Mouse (Mus musculus) bone marrow macrophage, adult 2 months (primary cell): ENCODE results near the gene Ifi47. TPM values are rescaled to one million over a fixed set of nuclear protein-coding genes. Genes with fewer than 3 reads are reported as not detected.

Experiments used
- H3K27ac ChIP-seq: 2 replicates; pipeline ENCODE4 v1.5.1; 2012; ENCODE audit warnings: low read depth, low read length; ENCODE audit not compliant: insufficient read depth
- H3K4me1 ChIP-seq: 2 replicates; pipeline ENCODE4 v1.6.1; 2012; ENCODE audit warnings: low read length; ENCODE audit not compliant: control insufficient read depth, insufficient read depth
- H3K4me3 ChIP-seq: 2 replicates; pipeline ENCODE4 v1.5.1; 2012; ENCODE audit warnings: mild to moderate bottlenecking, low read length, moderate library complexity; ENCODE audit not compliant: insufficient read depth
- CTCF ChIP-seq: IDR thresholded peaks from 2 replicates; pipeline ENCODE4 v1.5.1; 2012; ENCODE audit warnings: low read depth, mild to moderate bottlenecking, low read length, moderate library complexity
- POLR2A ChIP-seq: IDR thresholded peaks from 2 replicates; pipeline ENCODE4 v1.6.1; 2012; ENCODE audit warnings: mild to moderate bottlenecking, low read depth, low read length, borderline replicate concordance
- polyA plus RNA-seq: library from polyadenylated mRNA; stranded (reverse); fragments of >200 nt; gene quantifications from 2 replicates; pipeline ENCODE4 v1.2.4, GENCODE M21; 2012; ENCODE audit not compliant: missing spikeins, insufficient read depth, insufficient read length

The Ifi47 gene
- polyA plus RNA-seq, 1 experiment: 51.9 TPM

DNA sequence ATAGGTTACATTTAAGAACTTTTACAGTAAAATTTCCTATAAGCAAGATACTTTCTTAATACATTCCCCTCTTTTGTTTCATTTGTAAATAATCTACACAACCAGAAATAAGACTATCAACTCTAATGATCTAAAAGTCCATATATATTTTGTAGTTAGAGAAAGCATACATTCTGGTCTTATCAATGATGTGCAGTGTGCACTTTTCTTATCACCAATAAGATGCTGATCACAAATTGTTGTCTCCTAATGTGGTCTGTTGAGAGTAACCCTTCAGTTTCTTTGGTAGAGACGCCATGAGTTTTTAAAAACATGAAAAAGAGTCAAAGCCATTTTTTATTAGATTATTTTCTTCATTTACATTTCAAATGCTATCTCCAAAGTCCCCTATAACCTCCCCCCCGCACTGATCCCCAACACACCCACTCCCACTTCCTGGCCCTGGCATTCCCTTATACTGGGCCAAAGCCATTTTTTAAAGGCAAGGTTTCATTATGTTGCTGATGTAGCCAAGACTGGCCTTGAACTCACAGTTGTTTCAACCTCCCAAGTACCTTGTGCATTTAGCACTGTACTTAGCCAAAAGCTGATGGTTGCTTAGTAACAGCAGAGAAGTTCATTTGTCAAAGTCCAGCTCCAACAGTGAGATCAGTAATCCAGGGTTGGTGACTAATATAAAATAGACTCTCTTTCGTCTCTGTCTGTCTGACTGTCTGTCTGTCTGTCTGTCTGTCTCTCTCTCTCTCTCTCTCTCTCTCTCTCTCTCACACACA, 13.5 kb downstream of the Ifi47 start:
- Histone ChIP-seq H3K27ac (no peak overlapping the region), H3K4me3 (no peak overlapping the region), H3K4me1 (peaks cover 23% of the 10 kb centered on the region)
- no peak for TF ChIP-seq CTCF
- no peak for TF ChIP-seq POLR2A

DNA sequence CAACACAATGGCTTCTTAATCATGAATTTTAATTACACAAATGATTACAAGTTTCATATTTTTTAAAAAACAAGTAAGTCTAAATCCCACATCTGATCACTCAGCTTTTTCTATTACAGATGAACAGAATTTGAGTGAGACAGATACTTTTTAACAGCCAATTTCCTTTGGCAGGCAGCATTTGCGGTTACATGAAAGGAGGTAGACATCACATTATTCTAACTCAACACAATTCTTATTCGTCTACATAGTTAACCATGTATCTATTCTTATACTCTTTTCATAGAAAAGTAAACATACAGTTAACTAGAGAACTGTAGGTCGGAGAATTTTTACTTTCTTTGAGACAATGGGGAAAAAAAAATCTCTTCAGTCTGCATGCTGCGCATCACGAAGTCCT, 14.2 kb downstream of the Ifi47 start:
- no peak overlapping the region for H3K27ac ChIP-seq
- peaks cover 22% of the 10 kb centered on the region for H3K4me1 ChIP-seq
- TF ChIP-seq CTCF (no peak), POLR2A (no peak)
- H3K4me3 ChIP-seq: no peak overlapping the region

DNA sequence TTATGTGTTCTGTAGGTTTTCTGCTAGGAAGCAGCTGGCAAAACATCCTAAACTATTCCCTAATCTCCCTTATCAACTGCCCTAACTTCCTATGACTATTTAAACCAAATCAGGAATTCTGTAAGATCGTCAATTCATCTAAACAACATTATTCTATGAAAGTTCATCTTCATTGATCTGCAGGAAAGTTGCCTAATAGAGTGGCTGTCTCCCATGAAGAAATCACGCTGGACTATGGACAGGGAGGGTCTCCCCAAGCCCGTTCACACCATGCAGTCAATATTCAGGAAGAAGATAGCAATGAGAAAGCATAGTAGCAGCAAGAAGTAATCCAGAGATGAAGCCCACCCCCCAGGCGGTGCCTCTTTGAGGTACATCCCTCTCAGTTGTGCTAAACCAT, 14.8 kb downstream of the Ifi47 start:
- Histone ChIP-seq H3K27ac (no peak overlapping the region), H3K4me3 (no peak overlapping the region), H3K4me1 (peaks cover 22% of the 10 kb centered on the region)
- TF ChIP-seq POLR2A (no peak), CTCF (no peak)

DNA sequence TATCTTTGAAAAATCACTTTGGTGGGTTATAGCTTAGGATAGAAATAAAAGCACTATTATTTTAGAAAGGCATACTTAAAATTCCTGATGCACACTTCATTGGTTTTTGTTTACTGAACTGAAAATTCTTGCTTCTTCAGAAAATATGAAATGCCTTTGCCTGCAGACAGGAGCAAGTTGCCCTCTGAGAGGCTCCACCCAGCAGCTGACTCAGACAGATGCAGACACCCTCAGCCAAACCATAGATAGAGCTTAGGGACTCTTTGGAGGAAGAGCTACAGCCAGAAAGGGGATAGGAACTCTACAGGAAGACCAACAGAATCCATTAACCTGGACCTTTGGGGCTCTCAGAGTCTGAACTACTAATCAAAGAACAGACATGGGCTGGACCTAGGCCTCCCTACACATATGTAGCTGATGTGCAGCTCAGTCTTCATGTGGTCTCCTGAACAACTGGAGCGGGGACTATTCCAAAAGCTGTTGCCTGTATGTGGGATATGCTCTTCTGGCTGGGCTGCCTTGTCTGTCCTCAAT, 15.7 kb downstream of the Ifi47 start:
- no peak for TF ChIP-seq CTCF
- TF ChIP-seq POLR2A: no peak
- H3K27ac ChIP-seq: 0 out of 2 replicates have a peak overlapping the region, but pooled peaks have one; percentile 3
- peaks cover 16% of the 10 kb centered on the region for H3K4me1 ChIP-seq
- no peak overlapping the region for H3K4me3 ChIP-seq

DNA sequence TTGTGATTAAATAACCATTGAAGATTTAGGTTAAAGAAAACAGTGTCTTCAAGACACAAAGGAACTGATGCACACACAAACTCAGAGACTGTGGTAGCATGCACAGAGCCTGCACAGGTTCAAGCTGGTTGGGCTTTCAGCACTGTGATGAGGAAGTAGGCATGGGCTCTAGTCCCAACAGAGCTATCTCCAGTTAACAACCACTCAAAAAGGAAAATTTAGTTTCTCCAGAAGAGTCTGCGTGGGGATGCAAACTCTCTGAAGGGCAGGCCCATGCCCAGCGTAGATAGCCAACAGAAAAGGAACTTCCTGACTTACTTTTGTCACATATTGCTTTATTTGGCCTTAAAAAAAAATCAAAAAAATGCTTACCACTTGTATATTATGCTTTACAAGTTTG, 16.4 kb downstream of the Ifi47 start:
- Histone ChIP-seq H3K27ac (no peak overlapping the region), H3K4me1 (peaks cover 12% of the 10 kb centered on the region), H3K4me3 (no peak overlapping the region)
- TF ChIP-seq CTCF (no peak), POLR2A (no peak)

DNA sequence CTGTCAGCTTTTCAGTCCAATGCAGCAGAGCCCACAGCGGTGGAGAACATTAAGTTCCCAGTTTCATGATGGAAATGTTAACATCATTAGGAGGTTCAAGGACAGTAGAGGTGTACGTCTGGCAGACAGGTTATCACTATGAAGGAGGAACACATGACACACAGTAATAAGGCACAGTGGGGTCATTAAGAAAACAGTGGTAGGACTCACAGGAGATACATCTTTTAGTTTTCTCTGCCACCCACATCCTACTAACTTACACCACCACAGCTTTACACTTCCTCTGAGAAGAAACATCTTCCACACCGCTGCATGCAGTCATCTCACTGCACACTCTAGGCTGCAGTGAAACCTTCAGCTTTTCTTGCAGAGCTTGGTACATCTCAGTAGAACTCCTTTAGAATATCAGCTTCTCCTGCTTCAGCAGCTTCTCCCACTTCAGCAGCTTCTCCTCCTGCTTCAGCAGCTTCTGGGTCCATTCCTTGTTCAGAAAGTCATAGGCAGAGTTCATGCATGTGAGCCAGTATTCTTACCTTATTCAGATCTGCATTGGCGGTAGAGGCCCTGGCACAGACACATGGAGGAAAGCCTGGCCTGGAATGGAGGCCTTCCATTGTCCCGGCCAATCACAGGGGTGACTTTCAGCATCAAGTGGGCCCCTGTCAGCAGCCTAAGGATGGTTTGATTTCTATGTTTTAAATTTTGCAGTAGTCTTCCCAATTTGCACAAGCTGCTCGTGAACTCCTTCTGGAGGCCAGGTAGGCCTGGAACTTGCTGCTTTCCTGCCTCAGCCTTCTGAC, 17.7 kb downstream of the Ifi47 start:
- no peak overlapping the region for H3K4me3 ChIP-seq
- TF ChIP-seq POLR2A (no peak), CTCF (no peak)
- no peak overlapping the region for H3K27ac ChIP-seq
- H3K4me1 ChIP-seq: peaks cover 11% of the 10 kb centered on the region

DNA sequence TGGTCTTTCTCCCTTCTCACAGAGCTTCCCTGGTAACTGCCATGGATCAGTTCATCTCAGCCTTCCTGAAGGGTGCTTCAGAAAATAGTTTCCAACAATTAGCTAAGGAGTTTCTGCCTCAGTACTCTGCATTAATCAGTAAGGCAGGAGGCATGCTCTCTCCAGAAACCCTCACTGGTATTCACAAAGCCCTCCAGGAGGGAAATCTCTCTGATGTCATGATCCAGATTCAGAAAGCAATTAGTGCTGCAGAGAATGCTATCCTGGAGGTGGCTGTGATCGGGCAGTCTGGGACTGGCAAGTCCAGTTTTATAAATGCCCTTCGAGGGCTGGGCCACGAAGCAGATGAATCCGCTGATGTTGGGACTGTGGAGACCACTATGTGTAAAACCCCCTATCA, 19.0 kb downstream of the Ifi47 start:
- no peak overlapping the region for H3K4me3 ChIP-seq
- H3K4me1 ChIP-seq: peaks cover 16% of the 10 kb centered on the region
- TF ChIP-seq POLR2A: no peak
- no peak for TF ChIP-seq CTCF
- H3K27ac ChIP-seq: no peak overlapping the region

DNA sequence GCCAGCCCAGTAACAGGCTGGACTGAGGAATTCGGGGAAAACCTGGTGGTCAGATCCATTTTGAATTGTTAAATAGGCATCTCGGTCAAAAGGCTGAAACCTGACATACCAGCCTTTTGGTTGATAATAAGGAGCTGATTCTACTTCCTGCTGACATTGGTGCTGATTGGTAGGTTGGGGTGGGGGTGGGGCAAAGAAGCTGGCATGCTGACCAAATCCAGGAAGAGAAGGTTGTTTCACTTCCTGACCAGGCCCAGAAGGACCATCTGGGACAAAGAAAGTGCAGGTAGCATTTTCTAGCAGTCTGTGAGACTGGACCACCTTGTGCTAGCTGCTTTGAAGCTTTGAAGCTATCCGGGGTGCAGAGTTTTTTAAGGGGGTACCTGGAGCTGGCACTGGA, 24.0 kb downstream of the Ifi47 start:
- TF ChIP-seq CTCF: no peak
- no peak for TF ChIP-seq POLR2A
- Histone ChIP-seq H3K4me3 (peak overlapping the region; percentile 9; the same call in 1 of the 2 replicates), H3K27ac (peak overlapping the region; percentile 3; the same call in 1 of the 2 replicates), H3K4me1 (peaks cover 24% of the 10 kb centered on the region)

DNA sequence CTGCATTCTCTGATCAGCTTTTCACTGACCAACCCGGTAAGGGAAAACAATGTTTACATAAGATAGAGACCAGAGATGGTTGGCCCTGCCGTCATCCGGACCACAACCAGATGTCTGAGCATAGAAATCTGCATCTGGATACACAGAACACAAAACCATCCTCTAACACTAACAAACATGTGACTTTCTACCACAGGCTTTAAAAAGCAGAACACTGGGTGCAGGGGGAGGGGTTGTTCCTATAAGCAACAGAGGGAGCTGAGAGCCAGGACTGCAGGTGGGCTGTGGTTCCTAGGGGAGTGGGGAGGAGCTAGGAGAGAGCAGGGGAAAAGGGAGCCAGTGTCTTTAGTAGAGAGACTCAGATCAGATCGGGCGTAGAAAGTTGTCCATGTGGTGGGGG, 25.1 kb downstream of the Ifi47 start:
- Histone ChIP-seq H3K4me1 (peaks cover 24% of the 10 kb centered on the region), H3K27ac (peak overlapping the region; percentile 75), H3K4me3 (peak overlapping the region; percentile 12; the same call in 1 of the 2 replicates)
- TF ChIP-seq CTCF (no peak), POLR2A (no peak)
